Mouse (Mus musculus) heart, embryonic 13.5 days (tissue): Measurements from ENCODE around the gene Camta2. TPM values are rescaled to one million over a fixed set of nuclear protein-coding genes. Genes with fewer than 3 reads are reported as not detected.
A peak's percentile ranks its signal among the peaks of the same experiment; 100 is the strongest.

Experiments
- ATAC-seq: fragments of 200-750 bp; cut with Nextera tagmentation; 2 replicates; pipeline ENCODE4 v1.8.0; 2017; ENCODE audit warnings: moderate TSS enrichment; ENCODE audit not compliant: insufficient number of reproducible peaks, low FRiP score, low TSS enrichment; ENCODE audit errors: extremely low read depth
- H3K27ac ChIP-seq: fragments of 300-500 bp; sonication (generic); replicated peaks from 2 replicates; pipeline ENCODE4 v1.5.1; 2015; ENCODE audit warnings: moderate library complexity, mild to moderate bottlenecking, inconsistent platforms
- H3K27me3 ChIP-seq: fragments of 300-500 bp; sonication (generic); replicated peaks from 2 replicates; pipeline ENCODE4 v1.6.1; 2015; ENCODE audit warnings: mild to moderate bottlenecking, inconsistent platforms
- H3K36me3 ChIP-seq: fragments of 300-500 bp; sonication (generic); 2 replicates; pipeline ENCODE4 v1.6.1; 2015; ENCODE audit warnings: mild to moderate bottlenecking, inconsistent platforms
- H3K4me1 ChIP-seq: fragments of 300-500 bp; sonication (generic); 2 replicates; pipeline ENCODE4 v1.6.1; 2015; ENCODE audit warnings: inconsistent platforms
- H3K4me2 ChIP-seq: fragments of 300-500 bp; sonication (generic); 2 replicates; pipeline ENCODE4 v1.6.1; 2015; ENCODE audit warnings: inconsistent platforms, mild to moderate bottlenecking, moderate library complexity
- H3K4me3 ChIP-seq: fragments of 300-500 bp; sonication (generic); 2 replicates; pipeline ENCODE4 v1.5.1; 2015; ENCODE audit warnings: moderate library complexity, mild to moderate bottlenecking, inconsistent platforms
- H3K9ac ChIP-seq: fragments of 300-500 bp; sonication (generic); 2 replicates; pipeline ENCODE4 v1.6.1; 2015; ENCODE audit warnings: inconsistent platforms, mild to moderate bottlenecking, moderate library complexity
- H3K9me3 ChIP-seq: fragments of 300-500 bp; sonication (generic); 2 replicates; pipeline ENCODE4 v1.6.1; 2016; ENCODE audit warnings: inconsistent platforms
- WGBS: fragments of 180-500 bp; shearing (Covaris S2); methylation state at CpG from one replicate; pipeline ENCODE4 v1.1.7; 2015; ENCODE audit warnings: mixed read lengths; 5-methylcytosine and 5-hydroxymethylcytosine counted together
- polyA plus RNA-seq: library from polyadenylated mRNA; unstranded; fragments of >200 nt; fragmentation: Nextera tagmentation; extraction: Ambion mirVana; gene quantifications from 2 replicates; pipeline ENCODE4 v1.2.1, GENCODE M21; 2015

The Camta2 gene
- polyA plus RNA-seq, 1 experiment from 2014 or later = 10.1 TPM

- peaks cover 80% of the 10 kb centered on the region for H3K4me1 ChIP-seq
- H3K9ac ChIP-seq = peak overlapping the region; percentile 100
- peak overlapping the region; percentile 99 for H3K27ac ChIP-seq
- peaks cover 47% of the 10 kb centered on the region for H3K36me3 ChIP-seq
- peak overlapping the region; percentile 100 for H3K4me3 ChIP-seq
- H3K9me3 ChIP-seq = no peaks in the 10 kb centered on the region
- peak overlapping the region; percentile 94 for H3K4me2 ChIP-seq
- ATAC-seq = peak; percentile 26
- no peaks in the 10 kb centered on the region for H3K27me3 ChIP-seq
- WGBS = under 1% methylated on average over 63 of the region's 63 CpGs
Measured at GRCm38 (mm10) chr11:70653345-70654197, 34.3 kb downstream of the Camta2 start.

GRCm38 (mm10) chr11:70652884-70653344 lies 35.0 kb downstream of the Camta2 start:
- H3K9ac ChIP-seq = peak overlapping the region; percentile 100
- peaks cover 47% of the 10 kb centered on the region for H3K36me3 ChIP-seq
- no peak for ATAC-seq
- H3K4me1 ChIP-seq = peaks cover 80% of the 10 kb centered on the region
- peak overlapping the region; percentile 94 for H3K4me2 ChIP-seq
- H3K27ac ChIP-seq = peak overlapping the region; percentile 99
- H3K9me3 ChIP-seq = no peaks in the 10 kb centered on the region
- peak overlapping the region; percentile 100 for H3K4me3 ChIP-seq
- H3K27me3 ChIP-seq = no peaks in the 10 kb centered on the region
- WGBS = 38% methylated on average over 6 of the region's 6 CpGs

GRCm38 (mm10) chr11:70652029-70652883 lies 35.6 kb downstream of the Camta2 start:
- Histone ChIP-seq H3K4me2 (peak overlapping the region; percentile 94), H3K9me3 (no peaks in the 10 kb centered on the region), H3K36me3 (peaks cover 47% of the 10 kb centered on the region), H3K27ac (peak overlapping the region; percentile 99), H3K27me3 (no peaks in the 10 kb centered on the region), H3K4me3 (peak overlapping the region; percentile 100), H3K4me1 (peaks cover 75% of the 10 kb centered on the region), H3K9ac (peak overlapping the region; percentile 100)
- 59% methylated on average over 12 of the region's 12 CpGs for WGBS
- no peak for ATAC-seq

GRCm38 (mm10) chr11:70651391-70651790 lies 36.5 kb downstream of the Camta2 start:
- no peaks in the 10 kb centered on the region for H3K27me3 ChIP-seq
- peak overlapping the region; percentile 94 for H3K4me2 ChIP-seq
- H3K4me3 ChIP-seq = peak overlapping the region; percentile 100
- H3K4me1 ChIP-seq = peaks cover 66% of the 10 kb centered on the region
- H3K36me3 ChIP-seq = peaks cover 47% of the 10 kb centered on the region
- 61% methylated on average over 2 of the region's 2 CpGs for whole genome bisulfite sequencing
- ATAC-seq = no peak
- peak overlapping the region; percentile 42 for H3K27ac ChIP-seq
- H3K9me3 ChIP-seq = no peaks in the 10 kb centered on the region
- peak overlapping the region; percentile 70; the same call in 1 of the 2 replicates for H3K9ac ChIP-seq

DNA sequence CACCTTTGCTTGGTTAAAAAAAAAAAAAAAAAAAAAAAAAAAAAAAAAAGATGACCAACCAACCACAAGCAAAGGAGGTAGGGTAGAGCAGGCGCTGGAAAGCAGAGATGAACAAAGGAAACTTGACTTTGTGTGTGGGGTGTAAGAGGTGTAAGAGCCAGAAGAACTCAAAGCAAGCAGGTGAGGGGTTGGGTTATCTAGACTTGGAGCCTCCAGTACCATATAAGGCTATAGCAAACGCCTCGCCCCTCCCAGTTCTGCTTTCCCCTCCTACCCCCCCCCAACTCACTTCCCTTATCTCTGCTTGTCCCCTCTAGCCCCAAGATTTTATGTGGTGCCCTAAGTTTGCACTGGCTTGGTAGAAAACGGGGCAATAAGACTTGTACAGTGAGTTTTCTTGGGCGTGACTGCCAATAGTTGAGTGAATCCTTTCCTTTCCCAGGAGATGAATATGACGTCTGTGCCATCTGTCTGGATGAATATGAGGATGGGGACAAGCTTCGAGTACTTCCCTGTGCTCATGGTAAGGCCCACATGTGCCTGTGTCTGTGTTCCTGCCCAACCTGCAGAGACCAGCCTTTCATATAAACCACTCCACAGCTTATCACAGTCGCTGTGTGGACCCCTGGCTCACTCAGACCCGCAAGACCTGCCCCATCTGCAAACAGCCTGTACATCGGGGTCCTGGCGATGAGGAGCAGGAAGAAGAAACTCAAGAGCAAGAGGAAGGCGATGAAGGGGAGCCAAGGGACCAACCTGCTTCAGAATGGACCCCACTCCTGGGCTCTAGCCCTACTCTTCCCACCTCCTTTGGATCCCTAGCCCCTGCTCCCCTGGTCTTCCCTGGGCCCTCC lies 37.4 kb downstream of the Camta2 start:
- H3K9ac ChIP-seq = peak overlapping the region; percentile 70
- WGBS = 67% methylated on average over 12 of the region's 12 CpGs
- H3K36me3 ChIP-seq = peaks cover 50% of the 10 kb centered on the region
- H3K27ac ChIP-seq = peak overlapping the region; percentile 42
- H3K9me3 ChIP-seq = no peaks in the 10 kb centered on the region
- H3K27me3 ChIP-seq = no peaks in the 10 kb centered on the region
- peak overlapping the region; percentile 94 for H3K4me2 ChIP-seq
- peak overlapping the region; percentile 100 for H3K4me3 ChIP-seq
- H3K4me1 ChIP-seq = peaks cover 66% of the 10 kb centered on the region
- ATAC-seq = no peak

- Histone ChIP-seq H3K27me3 (no peaks in the 10 kb centered on the region), H3K4me3 (peak overlapping the region; percentile 77), H3K27ac (no peak overlapping the region), H3K36me3 (peaks cover 63% of the 10 kb centered on the region), H3K4me2 (peak overlapping the region; percentile 99), H3K9ac (peak overlapping the region; percentile 96; the same call in 1 of the 2 replicates), H3K9me3 (no peaks in the 10 kb centered on the region), H3K4me1 (peaks cover 68% of the 10 kb centered on the region)
- ATAC-seq = no peak
- WGBS = 80% methylated on average over 8 of the region's 8 CpGs
Measured at GRCm38 (mm10) chr11:70649185-70649734, 38.6 kb downstream of the Camta2 start.

GRCm38 (mm10) chr11:70648512-70648911 lies 39.4 kb downstream of the Camta2 start:
- H3K4me1 ChIP-seq = peaks cover 68% of the 10 kb centered on the region
- H3K4me2 ChIP-seq = peak overlapping the region; percentile 99
- WGBS = 68% methylated on average over 4 of the region's 4 CpGs
- H3K9me3 ChIP-seq = no peaks in the 10 kb centered on the region
- peaks cover 71% of the 10 kb centered on the region for H3K36me3 ChIP-seq
- peak overlapping the region; percentile 94; the same call in 1 of the 2 replicates for H3K27ac ChIP-seq
- H3K4me3 ChIP-seq = peak overlapping the region; percentile 77
- no peak for ATAC-seq
- no peaks in the 10 kb centered on the region for H3K27me3 ChIP-seq
- H3K9ac ChIP-seq = peak overlapping the region; percentile 96

DNA sequence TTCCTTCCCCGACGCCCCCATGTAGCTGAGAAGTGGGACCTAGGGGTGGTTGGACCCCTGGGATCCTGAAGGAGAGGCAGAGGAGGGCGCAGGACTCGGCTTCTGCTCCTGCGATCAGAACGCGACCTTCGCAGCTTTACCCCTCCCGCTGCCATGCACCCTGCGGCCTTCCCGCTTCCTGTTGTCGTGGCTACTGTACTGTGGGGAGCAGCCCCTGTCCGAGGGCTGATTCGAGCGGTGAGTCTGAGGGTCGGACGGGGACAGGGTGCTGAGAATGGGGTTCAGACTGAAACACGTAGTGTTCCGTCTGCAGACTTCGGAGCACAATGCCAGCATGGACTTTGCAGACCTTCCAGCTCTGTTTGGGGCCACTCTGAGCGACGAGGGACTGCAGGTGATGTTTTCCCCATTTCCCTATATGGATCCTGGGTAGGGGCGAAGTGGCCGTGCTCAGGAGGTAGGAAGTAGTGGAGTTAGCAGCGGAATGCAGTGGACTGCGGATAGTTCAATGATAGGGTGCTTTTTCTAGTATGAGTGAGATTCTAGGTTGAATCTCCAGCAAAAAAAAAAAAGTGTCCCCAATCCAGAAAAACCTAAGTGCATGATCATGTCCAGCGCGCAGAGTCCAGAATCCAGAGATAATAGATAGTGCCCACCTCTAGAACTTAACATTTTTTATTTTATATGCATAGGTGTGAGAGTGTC lies 40.0 kb downstream of the Camta2 start:
- Histone ChIP-seq H3K9ac (peak overlapping the region; percentile 96), H3K9me3 (no peaks in the 10 kb centered on the region), H3K4me2 (peak overlapping the region; percentile 99), H3K27me3 (no peaks in the 10 kb centered on the region), H3K4me3 (peak overlapping the region; percentile 77), H3K27ac (peak overlapping the region; percentile 94), H3K36me3 (peaks cover 76% of the 10 kb centered on the region), H3K4me1 (peaks cover 65% of the 10 kb centered on the region)
- WGBS = 3% methylated on average over 28 of the region's 28 CpGs
- ATAC-seq = no peak; the same call in 1 of the 2 replicates

- Histone ChIP-seq H3K4me1 (peaks cover 56% of the 10 kb centered on the region), H3K4me2 (peak within 1 kb of the TSS; percentile 99), H3K9me3 (no peaks in the 10 kb centered on the region), H3K27ac (peak within 1 kb of the TSS; percentile 95), H3K4me3 (peak within 1 kb of the TSS; percentile 77), H3K9ac (peak within 1 kb of the TSS; percentile 96), H3K27me3 (no peaks in the 10 kb centered on the region), H3K36me3 (peaks cover 70% of the 10 kb centered on the region)
- under 1% methylated on average over 63 of the region's 63 CpGs for WGBS
- ATAC-seq = peak; percentile 86
Measured at GRCm38 (mm10) chr11:70646691-70647650, 40.9 kb downstream of the Camta2 start, which contains the start of the genes Rnf167 and Slc25a11. TSS of gene Rnf167 (plus strand) at chr11:70647235. TSS of gene Slc25a11 (minus strand) at chr11:70647479.
